Mouse (Mus musculus): ENCODE data around the gene Mfsd11. TPM values are rescaled to one million over a fixed set of nuclear protein-coding genes. Genes with fewer than 3 reads are reported as not detected.

Mfsd11 gene
- total RNA-seq (2021) = 10 to 100 TPM; 26.9 to 35.6 TPM

DNA sequence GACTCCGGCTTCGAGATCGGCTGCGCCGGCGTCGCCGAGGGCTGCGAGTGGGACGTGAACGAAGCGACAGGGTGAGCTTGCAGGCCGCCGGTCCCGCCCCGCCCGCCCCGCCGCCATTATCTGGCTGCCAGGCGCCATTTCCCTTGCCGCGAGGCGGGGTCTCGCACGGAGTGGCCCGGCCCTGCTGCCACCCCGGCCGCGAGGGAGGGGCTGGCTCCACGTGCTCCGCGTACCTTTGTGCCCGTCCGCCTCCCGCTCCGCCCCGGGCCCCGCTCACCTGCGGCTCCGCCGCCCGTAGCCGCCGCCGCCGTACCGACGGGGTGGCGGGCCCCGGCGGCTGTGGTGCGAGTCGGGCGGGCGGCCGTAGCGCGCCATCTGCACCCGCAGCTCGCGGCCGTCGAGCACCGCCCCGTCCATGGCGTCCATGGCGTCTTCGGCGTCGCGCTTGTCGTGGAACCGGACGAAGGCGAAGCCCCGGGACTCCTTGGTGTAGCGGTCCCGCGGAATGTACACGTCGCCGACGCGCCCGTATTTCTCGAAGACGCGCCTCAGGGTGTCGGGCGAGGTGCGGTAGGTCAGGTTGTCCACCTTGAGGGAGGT, at the start of gene Mfsd11:
TSS of gene Mfsd11 (plus strand) at position 150 of the 600 bp plus-strand sequence.
- DNase-seq = peak; percentile 85

DNA sequence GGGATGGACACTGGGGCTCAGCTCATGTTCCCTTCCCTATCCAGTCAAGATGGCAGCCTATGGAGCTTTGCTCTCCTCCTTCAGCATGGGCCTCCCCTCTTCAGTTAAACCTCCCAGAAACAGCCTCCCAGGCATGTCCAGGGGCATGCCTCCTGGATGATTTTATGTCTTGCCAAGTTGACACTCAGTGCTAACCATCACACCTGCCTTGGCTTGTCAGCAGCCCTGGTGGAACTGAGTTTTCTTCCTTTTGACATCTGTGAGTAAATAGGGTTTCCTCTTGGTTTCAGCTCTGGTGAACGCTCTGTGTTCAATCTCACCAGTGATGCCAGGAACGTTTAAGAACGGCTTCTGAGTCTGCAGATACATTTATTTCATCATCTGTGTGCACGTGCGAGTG, 49.5 kb upstream of the Mfsd11 start:
- no peak for DNase-seq

DNA sequence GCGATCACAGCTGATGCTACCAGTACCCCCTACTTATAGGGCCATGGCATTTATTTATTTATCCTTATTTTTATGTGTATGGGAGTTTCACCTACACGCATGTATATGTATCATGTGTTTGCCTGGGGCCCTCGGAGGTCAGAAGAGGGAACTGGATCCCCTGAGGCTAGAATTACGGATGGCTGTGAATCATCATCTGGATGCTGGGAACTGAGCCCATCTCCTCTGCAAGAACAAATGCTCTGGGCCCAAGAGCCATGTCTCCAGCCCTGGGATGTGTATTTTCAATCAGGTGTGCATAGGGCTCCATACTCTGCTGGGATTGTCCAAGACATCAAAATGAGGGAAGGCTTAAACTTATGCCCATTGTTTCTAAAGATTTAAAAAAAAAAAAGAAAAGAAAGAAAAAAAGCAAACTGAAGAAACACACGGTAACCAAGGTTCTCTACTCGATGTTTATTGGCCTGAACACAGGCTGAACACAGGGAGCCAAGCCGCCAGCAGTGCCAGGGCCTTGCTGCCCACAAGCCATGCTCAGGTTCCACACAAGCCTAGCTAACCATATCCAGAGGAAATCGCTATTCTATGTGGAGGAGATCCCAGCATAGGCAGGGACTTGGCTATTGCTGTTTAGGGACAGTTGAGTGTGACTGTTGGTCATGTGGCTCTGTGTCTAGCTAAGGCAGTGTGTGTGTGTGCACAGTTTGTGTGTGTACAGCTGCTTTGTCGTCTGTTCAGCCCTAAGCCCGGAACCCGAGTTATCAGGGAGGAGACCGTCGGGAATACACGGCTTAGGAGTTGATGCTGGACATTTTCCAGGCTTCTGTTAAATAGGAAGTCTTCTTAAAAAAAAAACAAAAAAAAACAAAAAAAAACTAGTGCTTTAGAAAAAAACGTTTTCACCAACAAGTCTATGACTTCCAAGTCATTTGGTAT, 45.8 kb upstream of the Mfsd11 start:
- peak; percentile 55 for DNase-seq

DNA sequence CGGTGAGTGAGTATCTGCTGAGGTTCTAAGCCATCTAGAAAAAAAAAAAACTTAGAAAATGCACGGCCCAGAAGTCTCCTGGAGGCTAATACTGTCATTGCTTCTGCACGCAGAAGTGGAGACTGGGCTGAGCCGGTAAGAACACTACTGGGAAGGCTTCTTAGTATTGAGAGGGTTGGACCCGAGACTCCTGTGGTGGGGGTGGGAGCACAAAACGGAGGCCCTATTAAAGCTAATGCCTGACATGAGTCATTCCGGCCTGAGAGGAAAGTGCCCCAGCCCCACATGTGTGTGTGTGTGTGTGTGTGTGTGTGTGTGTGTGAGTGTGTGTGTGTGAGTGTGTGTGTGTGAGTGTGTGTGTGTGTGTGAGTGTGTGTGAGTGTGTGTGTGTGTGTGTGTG, 45.1 kb upstream of the Mfsd11 start:
- no peak for DNase-seq

DNA sequence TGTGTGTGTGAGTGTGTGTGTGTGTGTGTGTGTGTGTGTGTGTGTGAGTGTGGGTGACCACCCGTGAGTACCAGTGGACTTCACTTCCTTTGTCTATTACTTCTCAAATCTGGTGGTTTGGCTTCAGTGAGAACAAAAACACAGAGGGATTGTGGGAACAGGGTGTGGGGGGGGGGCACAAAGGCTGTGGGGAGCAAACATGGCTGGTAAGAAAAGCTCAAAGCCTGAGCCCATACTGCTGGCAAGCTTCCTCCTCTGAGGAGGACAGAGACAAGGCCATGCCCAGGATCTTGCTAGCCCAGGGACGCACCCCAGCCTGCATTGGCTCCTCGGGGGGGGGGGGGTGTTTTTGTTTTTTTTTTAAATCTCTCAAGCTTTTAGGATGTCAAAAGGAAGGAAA, 44.7 kb upstream of the Mfsd11 start:
- no peak for DNase-seq

DNA sequence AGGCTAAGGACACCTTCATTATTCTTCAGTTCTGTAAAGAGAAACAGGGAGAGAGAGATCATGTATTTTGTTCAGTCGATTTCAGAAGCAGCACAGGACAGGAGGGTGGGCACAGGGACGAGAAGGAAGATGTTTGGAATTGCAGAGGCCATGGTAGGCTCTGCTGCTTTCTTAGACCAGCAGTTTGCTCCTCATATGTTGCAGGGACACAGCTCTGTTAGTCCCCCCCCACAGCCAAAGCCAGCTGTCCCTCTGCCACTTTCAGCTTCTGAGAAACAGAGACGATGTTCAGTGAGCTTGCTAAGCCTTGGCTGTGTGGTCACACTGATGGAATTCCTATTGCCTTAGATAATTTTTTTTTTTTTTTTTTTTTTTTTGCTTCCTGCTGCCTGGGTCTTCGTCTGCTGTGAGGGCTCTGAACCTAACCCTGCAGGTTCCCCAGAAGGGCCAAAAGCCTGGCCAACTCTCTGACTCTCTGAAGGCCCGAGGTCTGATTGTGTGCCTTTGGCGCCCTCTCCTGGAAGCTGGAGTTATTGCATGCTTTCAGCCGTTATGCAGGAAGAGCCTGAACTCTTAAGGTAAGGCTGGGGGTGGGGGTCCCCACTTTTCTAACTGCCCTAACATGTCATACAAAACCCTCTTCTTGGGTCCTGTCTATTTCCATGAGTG, 44.2 kb upstream of the Mfsd11 start:
- DNase-seq = peak; percentile 92

DNA sequence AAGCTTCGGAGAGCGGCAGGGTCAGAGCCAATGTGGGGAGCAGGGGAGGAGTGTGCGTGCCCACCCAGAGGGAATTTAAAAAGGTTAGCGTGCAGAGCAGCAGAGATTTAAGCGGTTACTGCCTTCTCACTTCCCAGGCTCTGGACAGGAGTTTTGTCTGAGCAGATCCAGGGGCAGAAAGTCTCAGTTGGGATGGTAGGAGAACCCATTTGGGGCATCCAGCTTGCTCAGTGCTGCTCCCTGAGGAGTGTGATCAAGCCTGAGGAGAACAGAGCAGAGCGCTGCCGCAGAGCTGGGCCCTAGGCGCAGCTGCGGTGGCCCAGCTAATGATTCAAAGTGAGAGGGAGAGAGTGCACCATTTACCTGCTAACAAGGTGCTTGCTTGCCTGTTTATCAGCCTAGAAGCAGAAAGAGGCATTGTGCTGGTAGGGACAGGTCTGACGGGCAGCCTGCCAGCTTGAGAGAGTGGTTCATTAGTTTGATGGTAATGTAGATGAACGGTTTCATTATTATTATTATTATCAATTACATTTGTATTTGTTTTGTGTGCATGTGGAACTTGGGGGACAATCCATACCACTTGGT, 43.3 kb upstream of the Mfsd11 start:
- no peak for DNase-seq

DNA sequence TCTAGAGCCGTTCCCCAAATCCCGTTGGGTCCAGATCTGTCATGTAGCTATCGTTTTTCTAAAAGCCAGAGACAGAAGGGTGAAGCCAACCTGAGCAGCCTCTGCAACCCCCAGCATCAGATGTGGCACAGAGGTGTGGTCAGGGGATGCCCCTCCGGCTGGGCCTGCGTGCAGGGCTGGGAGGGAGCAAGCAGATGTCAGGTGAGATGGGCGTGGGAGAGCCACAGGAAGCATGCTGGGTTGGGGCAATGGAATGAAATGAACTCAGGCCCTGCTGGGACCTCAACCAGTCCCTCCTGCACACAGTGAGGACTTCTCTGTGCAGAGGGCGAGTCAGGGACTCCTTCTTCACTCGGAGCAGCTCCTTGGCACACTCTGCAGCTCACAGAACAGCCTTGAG, 42.7 kb upstream of the Mfsd11 start:
- DNase-seq = no peak

DNA sequence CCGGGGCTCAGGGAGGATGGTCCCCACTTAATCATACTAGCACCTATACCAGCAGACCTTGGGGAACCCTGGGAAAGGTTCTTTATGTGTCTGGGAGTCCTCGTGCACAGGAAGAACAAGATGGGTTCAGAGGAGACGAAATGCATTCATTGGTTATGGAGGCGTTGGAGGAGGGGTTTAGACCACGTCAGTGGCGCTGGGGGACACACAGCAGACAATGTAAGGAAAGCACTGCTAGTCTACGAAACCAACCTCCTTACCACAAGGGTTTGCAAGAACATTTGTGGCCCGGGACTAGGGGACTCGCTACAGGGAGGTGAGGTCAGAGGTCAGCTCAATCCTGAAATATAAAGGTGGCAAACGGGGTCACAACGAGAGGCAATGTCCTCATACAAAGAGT, 41.7 kb upstream of the Mfsd11 start:
- no peak for DNase-seq

DNA sequence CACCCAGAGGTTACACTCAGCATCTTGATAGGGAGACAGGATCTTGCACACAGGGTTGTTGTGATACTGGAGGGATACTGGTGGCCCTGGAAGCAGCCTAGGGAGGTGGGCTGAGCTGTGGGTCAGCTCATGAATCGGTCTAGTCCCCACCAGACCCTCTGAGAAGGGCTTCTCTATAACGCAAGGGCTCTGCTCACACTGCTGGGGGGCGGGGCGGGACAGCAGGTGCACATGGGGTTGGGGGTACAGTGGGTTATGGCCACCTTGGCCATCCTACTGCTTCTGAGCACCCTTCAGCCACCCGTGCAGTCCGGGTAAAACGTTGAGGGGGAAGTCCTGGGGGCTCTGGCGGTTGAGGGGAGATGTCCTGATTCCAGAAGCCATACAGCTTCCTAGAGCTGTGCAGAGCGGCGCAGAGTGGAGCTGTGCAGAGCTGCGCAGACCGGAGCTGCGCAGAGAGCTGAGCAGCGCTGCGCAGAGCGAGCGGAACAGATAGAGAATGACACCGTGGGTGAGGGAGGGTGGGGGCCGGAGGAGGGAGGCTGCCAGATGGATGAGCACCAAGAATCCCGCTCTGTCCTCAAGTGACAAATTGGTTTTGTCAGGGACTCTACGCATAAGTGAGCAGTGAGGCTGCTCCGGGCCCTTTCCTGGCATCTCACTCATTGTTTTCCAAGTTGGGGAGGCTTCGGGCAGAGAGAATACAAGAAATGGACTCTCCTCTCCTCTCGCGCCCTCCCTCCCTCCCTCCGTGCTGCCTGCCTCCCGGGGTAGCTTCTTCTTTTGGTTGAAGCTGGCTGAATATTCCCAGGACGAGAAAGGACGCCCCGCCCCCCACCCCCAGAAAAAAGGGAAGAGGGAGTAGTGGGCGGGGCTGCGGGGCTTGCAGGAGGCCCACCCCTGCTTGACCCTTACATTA, 41.0 kb upstream of the Mfsd11 start:
- peak; percentile 70 for DNase-seq

DNA sequence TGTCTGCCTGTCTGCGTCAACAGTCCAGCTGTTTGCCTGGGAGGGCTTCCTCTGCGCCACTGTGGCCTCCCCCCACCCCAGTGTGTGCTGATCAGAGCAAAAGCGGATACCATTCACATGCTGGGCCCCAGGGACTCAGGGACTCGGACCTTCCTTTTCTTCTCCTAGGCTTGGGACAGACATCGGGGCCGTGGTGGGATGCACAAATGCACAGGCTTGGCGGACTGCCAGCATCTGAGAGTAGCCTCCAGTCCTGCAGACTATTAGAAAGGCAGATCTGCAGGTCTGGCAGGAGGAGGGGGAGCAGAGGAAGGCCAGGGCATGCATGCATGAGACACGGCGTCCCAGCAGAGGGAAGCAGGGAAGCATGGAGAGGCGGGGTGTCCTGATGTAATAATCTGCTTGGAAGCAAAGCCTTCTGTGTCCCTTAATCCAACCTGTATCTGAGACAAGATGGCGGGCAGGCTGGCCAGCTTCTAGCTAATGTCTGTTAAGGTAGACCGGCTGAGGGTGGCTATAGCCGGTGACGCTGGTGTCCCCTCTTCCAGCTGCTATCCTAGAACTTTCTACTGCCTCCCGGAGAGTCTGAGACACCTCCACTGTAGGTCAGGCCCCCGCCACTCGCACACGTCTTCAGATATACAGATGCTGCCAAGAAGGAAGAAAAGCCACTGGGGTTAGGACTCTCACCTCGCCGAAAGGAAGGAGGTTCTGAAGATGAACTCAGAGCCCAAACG, 39.3 kb upstream of the Mfsd11 start:
- DNase-seq = peak; percentile 70

DNA sequence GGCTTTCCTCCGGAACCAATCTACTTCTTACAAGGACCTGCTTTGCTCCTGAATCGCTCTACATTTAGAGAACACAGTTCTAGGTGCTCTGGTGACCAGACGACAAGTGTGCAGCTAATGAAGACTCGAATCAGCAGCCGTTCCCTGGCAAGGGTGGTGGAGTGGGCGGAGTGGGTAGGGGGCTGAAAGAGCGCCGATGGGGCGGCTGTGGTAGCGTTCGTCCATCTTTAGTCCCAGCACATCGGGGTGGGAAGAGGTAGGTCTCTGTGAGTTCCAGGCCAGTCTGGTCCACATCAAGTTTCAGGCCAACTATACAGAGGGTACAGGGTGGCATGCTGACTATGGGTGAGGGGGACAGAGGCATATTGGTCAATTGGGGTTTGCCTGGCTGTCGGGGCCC, 38.6 kb upstream of the Mfsd11 start:
- DNase-seq = no peak

DNA sequence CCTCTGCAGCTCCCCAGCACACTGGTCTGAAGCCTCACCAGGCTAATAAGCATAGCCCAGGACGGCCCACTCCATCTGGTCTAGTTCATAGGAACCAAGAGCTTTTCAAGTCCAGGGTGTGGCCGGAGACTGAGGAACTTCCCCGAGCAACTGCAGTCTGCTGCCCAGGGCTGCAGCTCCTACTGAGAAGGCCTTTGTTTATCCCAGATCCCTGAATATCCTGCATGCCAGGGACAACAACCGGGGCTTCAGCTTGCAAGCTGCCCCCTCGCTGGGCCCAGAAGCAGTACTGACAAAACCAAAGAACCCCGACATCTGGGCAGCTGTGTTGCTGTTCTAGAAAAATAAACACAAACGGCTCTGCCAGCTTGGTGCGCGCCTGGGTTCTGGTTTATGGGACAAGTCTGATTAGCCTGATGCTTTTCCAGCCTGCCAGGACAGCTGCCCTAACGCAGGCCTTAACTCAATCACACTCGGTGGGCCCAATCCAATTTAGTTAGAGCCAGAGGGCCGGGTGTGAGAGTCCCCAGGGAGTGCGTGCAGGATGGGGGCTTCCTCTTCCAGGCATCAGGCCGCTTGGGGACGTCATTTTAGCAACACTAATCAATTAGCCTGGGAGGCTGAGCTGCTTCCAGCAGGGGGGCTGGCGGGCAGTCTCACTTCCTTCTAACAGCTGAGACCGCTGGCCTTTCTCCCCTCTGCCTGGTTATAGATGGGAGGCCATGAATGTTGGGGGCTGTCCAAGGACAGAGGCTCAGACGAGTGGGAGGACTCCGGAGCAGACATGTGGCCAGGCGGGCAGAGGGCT, 38.0 kb upstream of the Mfsd11 start:
- peak; percentile 82 for DNase-seq

DNA sequence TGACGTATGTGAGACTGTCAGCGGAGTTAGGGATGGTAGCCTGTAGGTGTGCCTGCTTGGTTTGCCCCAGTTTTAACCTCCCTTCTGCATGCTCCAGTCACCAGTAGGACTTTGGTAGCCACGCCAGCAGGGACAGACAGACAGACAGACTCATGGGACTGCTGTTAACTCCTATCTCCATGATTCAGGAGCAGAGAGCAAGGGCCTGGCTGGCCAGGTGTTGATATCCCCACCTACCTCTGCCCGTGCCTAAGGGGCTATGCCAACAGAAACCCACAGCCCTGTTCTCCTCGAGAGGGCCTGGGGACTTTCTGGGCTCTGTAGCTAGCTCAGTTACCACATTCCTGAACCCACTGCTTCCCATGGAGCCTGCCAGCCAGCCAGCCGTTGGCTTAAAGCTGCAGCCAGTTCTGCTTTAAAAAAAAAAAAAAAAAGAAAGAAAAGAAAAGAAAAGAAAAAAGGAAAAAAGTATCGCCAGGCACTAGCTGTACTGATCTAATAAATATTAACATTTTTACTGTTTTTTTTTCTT, 37.3 kb upstream of the Mfsd11 start:
- no peak for DNase-seq

DNA sequence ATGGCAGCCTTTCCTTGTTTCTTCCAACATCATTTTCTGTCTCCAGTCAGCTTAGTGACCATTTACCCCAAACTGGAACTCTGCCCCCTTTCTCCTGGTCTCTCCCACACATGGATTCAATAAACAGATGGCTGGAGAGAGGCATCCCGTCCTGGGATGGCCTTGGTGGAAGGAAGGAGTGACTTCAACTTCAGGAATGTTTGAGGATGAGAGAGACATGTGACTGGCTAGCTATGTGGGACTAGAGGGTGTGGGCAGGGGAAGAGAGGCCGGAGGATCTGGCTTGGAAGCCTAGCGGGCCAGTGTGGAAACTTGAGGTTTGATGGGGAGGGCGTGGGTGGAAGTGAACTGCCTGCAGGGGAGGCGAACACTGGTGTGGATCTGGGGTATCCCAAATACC, 35.5 kb upstream of the Mfsd11 start:
- peak; percentile 56 for DNase-seq

DNA sequence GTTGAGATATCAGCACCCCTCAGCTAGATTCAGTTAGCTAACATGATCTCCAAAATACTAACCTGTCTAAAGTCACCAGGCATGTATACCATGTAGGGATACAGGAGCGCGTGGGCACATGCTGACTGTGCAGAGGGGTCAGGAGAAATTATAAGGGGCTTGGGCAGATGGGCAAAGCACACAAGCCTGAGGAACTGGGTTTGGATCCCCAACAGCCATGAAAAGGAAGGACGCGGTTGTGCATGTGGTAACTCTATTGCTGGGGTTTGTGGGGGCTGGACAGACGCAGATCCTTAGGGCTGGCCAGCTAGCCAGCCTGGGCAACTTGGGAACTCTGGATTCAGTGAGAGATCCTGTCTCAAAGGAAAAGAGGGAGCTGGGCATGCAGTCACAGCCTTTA, 34.7 kb upstream of the Mfsd11 start:
- DNase-seq = no peak

DNA sequence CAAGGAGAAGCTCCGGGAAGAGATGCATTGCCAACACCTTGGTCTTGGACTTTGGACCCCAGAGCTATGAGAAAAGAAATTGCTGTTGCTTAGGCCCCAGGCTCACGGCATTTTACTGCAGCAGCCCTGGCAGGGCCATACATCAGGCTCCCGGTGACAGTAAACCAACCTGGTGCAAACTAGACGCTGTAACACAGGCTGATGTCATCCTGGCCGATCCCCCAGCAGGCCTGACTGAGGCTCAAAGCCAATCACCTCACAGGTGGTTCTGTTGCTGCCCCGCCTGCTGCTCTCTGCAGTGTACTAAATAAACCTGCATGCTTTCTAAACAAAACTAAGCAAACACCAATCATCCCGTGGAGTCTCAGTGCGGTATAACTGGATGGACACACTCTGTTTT, 33.5 kb upstream of the Mfsd11 start:
- no peak for DNase-seq

DNA sequence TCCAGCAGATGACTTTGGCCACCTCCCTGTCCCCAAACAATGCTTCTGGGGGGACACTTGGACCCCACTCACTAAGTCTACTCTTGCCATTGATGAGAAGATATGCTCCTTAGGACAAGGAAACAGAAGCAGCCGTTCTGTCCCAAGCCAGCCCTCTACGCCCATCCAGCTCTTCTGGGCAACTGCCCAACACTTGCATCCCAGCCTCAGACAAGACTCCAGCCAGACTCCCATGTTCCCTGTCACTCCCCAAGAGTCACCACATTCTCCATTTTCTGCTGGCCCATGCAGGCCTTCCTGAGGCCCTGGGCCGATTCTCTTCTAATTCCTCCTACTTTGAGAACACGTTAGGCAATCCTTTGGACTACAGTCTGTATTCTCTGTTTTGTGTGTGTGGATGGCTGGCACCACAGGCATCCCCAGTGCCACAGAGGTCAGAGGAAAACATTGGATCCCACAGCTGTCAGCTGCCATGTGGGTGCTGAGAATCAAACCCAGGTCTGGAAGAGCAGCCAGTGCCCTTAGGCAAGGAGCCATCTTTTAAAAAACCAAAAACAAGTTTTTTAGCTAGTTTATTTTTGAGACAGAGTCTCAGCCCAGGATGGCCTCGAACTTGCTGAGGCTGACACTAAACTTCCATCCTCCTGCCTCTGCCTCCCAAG, 32.2 kb upstream of the Mfsd11 start:
- DNase-seq = peak; percentile 54
